9 mouse cellular contexts compared by ENCODE assay signal in the genomic region with DNA sequence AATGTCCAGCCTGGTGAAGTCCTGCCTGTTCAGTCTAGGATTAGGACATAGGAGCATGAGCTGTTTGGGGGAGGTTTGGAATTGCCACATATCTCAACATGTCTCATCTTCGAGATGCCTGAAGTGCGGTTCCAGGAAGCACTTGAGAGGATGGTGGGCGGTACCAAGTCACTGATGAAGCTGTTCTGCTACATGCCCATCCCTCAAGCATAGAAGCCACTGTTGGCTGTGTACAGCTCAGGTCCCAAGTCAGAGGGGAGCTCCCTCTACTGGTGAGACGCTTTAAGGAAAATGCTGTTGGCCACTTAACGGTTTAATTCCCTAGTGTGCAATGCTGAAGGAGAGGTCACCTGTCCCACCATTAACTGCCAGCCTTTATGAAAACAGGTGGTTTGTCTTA. TPM values are rescaled to one million over a fixed set of nuclear protein-coding genes. Genes with fewer than 3 reads are reported as not detected.
DNase-seq lines count a peak whose midpoint lies in the region; ATAC-seq and TF ChIP-seq lines count a peak whose summit lies in the region.
"Had no signal": no experiment of that assay in that cellular context is flagged by ENCODE, and none has a peak within 500 bp of the region (broad histone marks: within the 10 kb centered on the region; RNA-seq: fewer than 3 reads in every experiment).

No protein-coding gene starts in this region.

- H3K4me1 ChIP-seq in hindbrain, embryonic 13.5 days (replicated peaks) = peaks cover 7% of the 10 kb centered on the region; the same call in 1 of the 2 replicates
- peaks cover 19% of the 10 kb centered on the region for H3K4me1 ChIP-seq in small intestine, adult 2 months (ENCODE audit: control insufficient read depth, insufficient read depth, insufficient read length, low read length)

- H3K4me2 ChIP-seq in hindbrain, embryonic 13.5 days = no peak overlapping the region

- WGBS in hindbrain, embryonic 13.5 days = 28% methylated on average over 5 of the region's 5 CpGs
- 5% methylated on average over 5 of the region's 5 CpGs for WGBS in small intestine, adult 2 months

- no peaks in the 10 kb centered on the region for H3K27me3 ChIP-seq in hindbrain, embryonic 13.5 days
- no peaks in the 10 kb centered on the region for H3K27me3 ChIP-seq in small intestine, adult 2 months (ENCODE audit: control insufficient read depth, insufficient read depth, low read length)

- H3K27ac ChIP-seq in hindbrain, embryonic 13.5 days = no peak overlapping the region
- H3K27ac ChIP-seq in small intestine, adult 2 months (ENCODE audit: insufficient read depth, low read depth, low read length) = no peak overlapping the region

- TF ChIP-seq POLR2A in small intestine, adult 2 months (IDR thresholded peaks at IDR 0.05; ENCODE audit: low read depth, low read length) = no peak

- no peak overlapping the region for H3K9ac ChIP-seq in hindbrain, embryonic 13.5 days

- TF ChIP-seq CTCF in small intestine, adult 2 months (IDR thresholded peaks at IDR 0.05; ENCODE audit: extremely low read depth, insufficient read length, insufficient replicate concordance, low read depth, low read length) = peak; percentile 79; the same call in 1 of the 2 replicates

- H3K9me3 ChIP-seq in hindbrain, embryonic 13.5 days = no peaks in the 10 kb centered on the region
- H3K9me3 ChIP-seq: megakaryocyte, embryonic 14.5 days had no signal

- peak; percentile 57 to 59 for DNase-seq in cerebellum, adult 18-20 months
- no peak for DNase-seq in cerebellum, adult 11 months
- DNase-seq in adrenal gland, postnatal 25 days = peak; percentile 36
- peak; percentile 37 for DNase-seq in fibroblast of lung, adult 2 months (ENCODE audit: low read depth)
- DNase-seq in left cerebral cortex, postnatal 10 days (ENCODE audit: extremely low spot score in 1 of 2, low spot score in 2 of 2) = peak; percentile 24 to 55

- H3K36me3 ChIP-seq in hindbrain, embryonic 13.5 days = peaks cover 5% of the 10 kb centered on the region; the same call in 1 of the 2 replicates
- peaks cover 8% of the 10 kb centered on the region for H3K36me3 ChIP-seq in small intestine, adult 2 months (ENCODE audit: control insufficient read depth, insufficient read depth, low read length)

- peak; percentile 81 for ATAC-seq in hindbrain, embryonic 13.5 days (ENCODE audit: low FRiP score)
- ATAC-seq in megakaryocyte-erythroid progenitor cell, adult 5-6 weeks (replicated peaks; ENCODE audit: low FRiP score, low TSS enrichment, poor library complexity, severe bottlenecking) = peak; percentile 92

- H3K4me3 ChIP-seq in hindbrain, embryonic 13.5 days = no peak overlapping the region
- H3K4me3 ChIP-seq in small intestine, adult 2 months (ENCODE audit: low read depth, low read length) = no peak overlapping the region
- H3K4me3 ChIP-seq: megakaryocyte, embryonic 14.5 days had no signal

- intact Hi-C loops in left cerebral cortex, postnatal 10 days (cut with DNase I) = no loop called here

RNA-seq across cellular contexts. Expression of gene Tmem243, which starts 11.3 kb away (rescaled TPM):
- 43.7 and 52.5 TPM in 2 replicates for total RNA-seq in adrenal gland, postnatal 25 days (2021)
- polyA plus RNA-seq in hindbrain, embryonic 13.5 days (2015; fragmentation: Nextera tagmentation; extraction: Ambion mirVana) = 13.9 and 14.2 TPM in 2 replicates
- total RNA-seq in left cerebral cortex, postnatal 10 days (2021) = 1 to 10 TPM; 5.5 to 6.9 TPM
- 4.3 and 6.9 TPM in 2 replicates for total RNA-seq in megakaryocyte-erythroid progenitor cell, adult 5-6 weeks (2014; fragmentation: Nextera tagmentation)
- 2.2 and 11.5 TPM in 2 replicates for total RNA-seq in megakaryocyte-erythroid progenitor cell, adult 5-6 weeks (2017)
- 29.4 and 80.0 TPM in 2 replicates for polyA plus RNA-seq in small intestine, adult 2 months (2012; rRNA removed)

RNA-seq across cellular contexts. Expression of gene Dmtf1, which starts 49.8 kb away (rescaled TPM):
- total RNA-seq in adrenal gland, postnatal 25 days (2021) = 32.8 and 36.3 TPM in 2 replicates
- 64.8 and 65.7 TPM in 2 replicates for polyA plus RNA-seq in hindbrain, embryonic 13.5 days (2015; fragmentation: Nextera tagmentation; extraction: Ambion mirVana)
- total RNA-seq in left cerebral cortex, postnatal 10 days (2021) = 10 to 100 TPM; 46.7 to 48.0 TPM
- 31.1 and 34.8 TPM in 2 replicates for total RNA-seq in megakaryocyte-erythroid progenitor cell, adult 5-6 weeks (2014; fragmentation: Nextera tagmentation)
- 32.1 and 50.1 TPM in 2 replicates for total RNA-seq in megakaryocyte-erythroid progenitor cell, adult 5-6 weeks (2017)
- 1.5 and 3.2 TPM in 2 replicates for polyA plus RNA-seq in small intestine, adult 2 months (2012; rRNA removed)
